Mouse (Mus musculus): ENCODE data around the gene Scamp2. TPM values are rescaled to one million over a fixed set of nuclear protein-coding genes. Genes with fewer than 3 reads are reported as not detected.

Gene Scamp2
- total RNA-seq, 2 experiments from 2014 or later, result 13.1 to 25.4 TPM

DNA sequence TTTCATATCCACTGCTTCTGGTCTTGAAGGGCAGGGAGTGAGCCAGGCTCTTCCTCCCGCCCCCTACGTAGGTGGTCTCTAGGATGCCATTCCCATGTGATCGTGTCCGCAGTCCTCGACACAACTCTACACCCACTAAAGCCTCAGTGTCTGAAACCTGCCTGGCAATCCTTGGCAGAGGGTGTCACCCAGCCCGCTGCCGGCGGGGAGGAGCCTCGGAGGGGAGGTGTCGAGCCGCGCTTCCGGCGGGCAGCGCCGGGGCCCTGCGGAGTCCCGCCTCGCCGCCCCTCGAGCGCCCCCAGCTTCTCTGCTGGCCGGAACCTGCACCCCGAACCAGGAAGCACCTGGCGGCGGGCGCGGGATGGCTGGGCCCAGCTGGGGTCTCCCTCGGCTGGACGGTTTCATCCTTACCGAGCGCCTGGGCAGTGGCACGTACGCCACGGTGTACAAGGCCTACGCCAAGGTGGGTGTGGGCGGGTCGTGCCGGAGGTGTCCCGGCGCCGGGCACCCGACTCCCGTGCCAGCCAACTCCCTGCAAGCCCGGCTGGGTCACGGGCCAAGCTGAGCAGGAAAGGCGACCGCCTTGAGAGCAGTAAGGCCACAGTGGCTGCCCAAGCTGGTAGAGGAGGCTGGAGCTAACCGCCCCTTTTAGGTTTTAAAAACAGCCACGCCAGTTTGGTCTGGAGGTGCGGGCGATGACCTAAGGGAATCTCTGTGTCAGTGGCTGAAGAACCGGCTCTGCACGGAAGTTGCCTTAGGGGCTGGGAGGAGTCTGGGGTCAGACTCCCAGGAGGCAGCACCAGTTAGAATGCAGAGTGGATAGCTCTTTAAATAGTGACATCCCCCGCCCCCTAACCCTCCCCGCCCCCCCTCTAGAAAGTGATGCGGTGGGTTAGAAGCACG, 28.7 kb downstream of the Scamp2 start, which contains the start of gene Ulk3:
Gene Ulk3 (plus strand): TSS at position 229 of the 903 bp plus-strand sequence.
- peak; percentile 90 for ATAC-seq (replicated peaks; ENCODE audit: low FRiP score, poor library complexity, severe bottlenecking)

DNA sequence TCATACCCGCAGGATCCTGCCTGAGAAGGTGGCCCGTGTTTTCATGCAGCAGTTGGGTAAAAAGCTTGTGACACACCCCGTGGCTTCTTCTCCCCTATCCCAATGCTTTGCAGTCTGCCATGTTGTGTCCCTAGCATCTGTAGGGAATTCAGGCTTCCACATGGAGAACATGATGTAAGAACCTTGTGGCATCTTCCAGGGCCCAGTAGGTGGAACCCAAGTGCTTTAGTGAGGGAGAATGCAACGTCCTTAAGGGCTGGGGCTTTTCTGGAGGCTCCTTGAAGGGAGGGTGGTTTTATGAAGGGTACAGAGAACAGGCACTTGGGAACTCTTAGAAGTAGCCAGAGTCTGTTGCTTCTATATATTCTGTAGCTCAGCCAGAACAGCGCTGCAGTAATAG, 30.0 kb downstream of the Scamp2 start:
- ATAC-seq (replicated peaks; ENCODE audit: low FRiP score, poor library complexity, severe bottlenecking), result no peak

DNA sequence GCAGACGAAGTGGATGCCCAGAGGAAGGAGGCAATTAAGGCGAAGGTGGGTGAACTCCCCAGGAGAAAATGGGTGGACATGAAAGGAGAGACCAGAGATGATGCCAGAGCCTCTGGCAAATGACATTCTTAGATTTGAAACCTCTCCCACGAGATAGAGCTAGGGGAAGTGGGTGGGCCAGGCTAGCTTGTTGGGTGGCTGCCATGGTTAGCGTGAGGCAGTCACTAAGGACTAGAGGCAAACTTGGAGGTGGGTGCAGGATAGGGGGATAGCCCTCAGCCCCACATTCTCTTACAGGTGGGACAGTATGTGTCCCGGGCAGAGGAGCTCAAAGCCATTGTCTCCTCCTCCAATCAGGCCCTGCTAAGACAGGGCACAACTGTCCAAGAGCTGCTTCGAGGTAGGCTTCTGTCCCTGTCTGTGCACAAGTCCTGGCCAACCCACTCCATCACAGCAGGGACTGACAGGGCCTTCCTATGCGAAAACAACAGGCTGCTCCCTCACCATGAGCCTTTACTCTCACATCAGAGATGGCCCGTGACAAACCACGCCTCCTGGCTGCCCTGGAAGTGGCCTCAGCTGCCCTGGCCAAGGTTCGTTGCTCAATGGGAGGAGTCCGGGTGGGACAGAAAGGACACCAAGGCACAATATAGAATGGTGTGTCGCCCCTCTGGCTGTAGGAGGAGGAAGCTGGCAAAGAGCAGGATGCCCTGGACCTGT, 32.9 kb downstream of the Scamp2 start:
- no peak for ATAC-seq (replicated peaks; ENCODE audit: low FRiP score, poor library complexity, severe bottlenecking)

DNA sequence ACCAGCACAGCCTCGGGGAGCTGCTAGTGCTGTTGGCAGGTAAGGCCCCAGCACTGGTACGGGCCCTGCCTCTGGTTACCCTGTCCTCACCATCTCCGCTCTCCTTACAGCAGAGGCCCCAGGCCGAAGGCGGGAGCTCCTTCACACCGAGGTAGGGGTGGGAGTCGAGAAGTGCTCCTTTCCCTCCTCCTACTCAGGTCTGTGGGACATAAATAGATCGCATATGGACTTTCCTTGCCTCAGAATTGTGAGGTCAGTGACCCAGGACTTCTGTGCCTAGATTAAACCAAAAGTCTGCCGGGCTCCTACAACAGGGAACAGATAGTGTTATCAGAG, 33.4 kb downstream of the Scamp2 start:
- ATAC-seq (replicated peaks; ENCODE audit: low FRiP score, poor library complexity, severe bottlenecking), result no peak

DNA sequence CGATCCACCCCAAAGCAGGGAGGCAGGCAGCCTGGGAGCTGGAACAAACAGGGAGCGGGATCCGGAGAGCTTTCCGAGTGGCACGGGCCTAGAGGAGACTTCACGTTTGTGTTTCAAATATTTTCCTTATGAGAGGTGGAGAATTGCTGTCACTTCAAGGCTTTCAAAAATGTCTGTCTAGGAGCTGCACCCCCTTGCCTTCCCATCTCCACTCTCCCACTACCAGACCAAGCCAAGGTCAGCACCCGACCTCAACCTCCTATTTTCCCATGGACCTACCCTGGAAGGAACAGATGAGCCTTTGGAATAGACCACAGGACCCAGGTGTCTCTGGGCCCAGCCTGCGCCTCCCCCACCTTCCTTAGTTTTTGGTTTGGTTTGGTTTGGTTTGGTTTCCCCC, 36.5 kb downstream of the Scamp2 start:
- no peak for ATAC-seq (replicated peaks; ENCODE audit: low FRiP score, poor library complexity, severe bottlenecking)

DNA sequence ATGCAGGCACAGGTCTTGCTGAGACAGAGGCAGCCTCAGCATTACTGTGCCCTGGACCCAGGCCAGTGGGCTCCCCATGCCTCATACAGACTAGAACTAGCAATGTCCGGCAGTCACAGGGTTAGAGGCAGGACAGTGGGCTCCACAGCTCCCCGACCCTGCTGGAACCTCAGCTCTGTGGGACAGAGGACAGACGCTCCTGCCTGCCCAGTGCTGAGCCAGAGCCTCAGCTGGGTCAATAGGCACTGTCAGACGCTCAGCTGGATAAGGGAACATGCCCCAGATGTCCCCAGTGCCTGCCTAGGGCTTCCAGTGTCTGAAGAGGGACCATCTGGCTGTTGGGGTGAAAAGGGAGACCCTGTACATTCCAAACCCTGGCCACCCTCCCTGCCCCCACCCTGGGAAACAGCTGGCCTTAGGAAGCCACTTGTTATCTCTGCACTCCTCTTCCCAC, 37.2 kb downstream of the Scamp2 start:
- no peak for ATAC-seq (replicated peaks; ENCODE audit: low FRiP score, poor library complexity, severe bottlenecking)

DNA sequence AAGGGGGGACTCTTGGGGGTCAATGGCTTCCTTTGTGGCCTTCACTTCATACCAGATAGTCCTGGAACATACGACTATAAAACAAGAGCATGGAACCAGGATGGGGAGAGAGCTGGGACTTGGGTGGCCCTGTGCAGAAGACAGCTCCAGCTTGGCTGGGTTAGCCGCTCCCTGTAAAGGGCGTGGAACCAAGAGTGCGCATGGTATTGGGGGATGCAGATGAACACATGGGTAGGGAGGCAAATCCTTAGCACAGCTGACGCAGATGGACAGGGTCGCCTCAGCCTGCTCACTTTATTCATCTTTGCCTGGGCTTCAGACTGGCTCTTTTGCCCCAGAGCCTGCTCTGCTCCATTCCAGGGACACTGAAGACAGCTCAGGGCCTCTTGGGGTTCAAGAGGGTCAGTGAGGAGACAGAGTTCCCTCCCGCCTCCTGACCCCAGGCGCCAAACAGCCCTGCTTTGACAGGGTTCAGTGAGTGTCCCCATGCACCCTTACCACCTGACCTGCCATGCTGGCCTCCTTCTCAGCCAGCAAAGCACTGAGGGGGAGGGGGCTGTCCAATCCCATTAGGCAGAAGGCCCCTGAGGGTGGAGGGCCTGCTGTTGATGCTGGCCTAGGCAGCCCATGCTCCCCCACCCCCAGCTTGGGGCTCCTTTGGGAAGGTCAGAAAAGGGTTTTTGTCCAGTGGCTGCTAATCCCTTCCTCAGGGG, 38.3 kb downstream of the Scamp2 start:
- ATAC-seq (replicated peaks; ENCODE audit: low FRiP score, poor library complexity, severe bottlenecking), result no peak

DNA sequence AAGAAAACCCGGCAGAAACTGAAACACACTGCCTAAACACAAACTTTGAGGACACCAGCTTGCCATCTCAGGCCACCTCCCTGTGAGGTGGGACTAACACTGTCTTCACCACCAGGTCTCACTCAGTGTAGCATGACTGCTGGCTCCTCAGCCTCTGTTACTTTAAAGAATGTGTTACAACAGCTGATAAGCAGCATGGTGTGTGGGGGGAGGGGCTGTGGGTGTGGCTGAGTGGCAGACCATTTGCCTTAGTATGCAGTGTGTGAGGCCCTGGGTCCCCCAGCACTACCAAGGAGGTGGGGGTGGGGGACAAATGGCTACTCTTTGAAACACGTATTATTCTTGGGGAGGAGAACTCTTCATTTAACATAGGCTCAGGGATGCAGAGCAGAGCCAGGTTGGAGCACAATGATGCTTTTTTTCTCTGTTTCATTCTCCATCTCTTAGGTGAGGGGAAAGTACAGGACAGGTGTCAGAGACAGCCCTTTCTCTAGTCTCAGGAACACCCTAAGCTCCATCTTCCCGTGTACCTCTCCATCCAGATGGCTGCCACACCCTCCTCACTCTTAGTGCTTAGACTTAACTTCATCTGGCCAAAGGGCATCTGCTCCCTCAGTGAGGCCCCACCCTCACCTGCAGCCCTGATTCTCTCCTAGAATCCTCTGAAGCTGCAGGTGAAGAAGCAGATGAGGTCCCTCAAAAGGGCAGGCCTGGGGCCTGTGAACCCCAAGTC, 40.0 kb downstream of the Scamp2 start:
- ATAC-seq (replicated peaks; ENCODE audit: low FRiP score, poor library complexity, severe bottlenecking), result no peak

DNA sequence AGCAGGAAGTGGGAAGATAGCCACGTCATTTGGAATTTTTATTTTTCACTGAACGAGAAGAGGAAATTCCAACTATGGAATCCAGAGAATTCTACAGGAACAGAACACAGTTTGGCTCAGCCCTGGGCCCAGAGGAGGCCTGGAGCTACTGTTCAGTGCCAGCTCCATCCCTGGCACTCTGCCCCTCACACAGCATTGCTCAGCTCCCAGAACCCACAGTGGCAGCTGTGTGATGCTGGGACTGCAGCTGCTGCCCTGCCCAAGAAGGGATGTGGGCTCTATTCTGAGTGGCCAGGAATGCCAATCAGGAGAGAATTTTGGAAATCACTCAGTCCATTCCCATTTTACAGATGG, 40.6 kb downstream of the Scamp2 start:
- no peak for ATAC-seq (replicated peaks; ENCODE audit: low FRiP score, poor library complexity, severe bottlenecking)

DNA sequence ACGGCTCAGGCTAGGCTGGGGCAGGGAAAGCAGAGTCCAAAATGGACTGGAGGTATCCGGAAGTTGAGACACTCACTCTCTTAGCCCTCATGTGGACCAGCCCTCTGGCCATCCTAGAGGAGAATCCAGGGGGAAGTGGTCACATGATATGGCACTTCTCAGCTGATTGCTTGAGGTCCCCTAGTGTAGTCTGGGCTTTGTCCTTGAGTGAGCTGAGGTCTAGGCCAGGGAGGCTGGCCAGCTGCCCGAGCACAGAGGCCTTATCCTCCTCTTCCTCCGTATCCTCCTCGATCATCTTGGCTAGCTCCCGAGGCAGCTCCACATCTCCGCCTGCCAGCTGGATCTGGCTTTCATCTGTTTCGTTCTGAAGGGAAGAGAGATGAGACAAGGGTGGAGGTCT, 41.4 kb downstream of the Scamp2 start:
- no peak for ATAC-seq (replicated peaks; ENCODE audit: low FRiP score, poor library complexity, severe bottlenecking)

DNA sequence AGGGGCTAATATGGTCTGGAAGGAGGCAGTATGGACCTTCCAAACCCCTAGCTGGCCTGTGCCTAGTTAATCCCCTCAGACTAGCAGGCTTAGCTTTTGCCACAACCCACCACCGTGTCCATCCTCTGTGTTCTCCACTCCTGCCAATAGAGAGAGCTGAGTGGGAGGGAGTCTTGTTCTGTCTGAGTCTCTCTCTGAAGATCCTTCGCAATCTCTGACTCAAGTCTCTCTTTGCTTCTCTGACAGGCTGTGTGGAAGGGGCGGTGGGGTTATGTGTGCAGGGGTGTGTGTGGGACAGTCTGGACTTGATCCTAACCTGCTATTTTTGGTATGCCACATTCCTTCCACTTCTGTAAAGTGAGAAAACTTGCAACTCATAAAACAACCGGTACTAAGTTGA, 44.1 kb downstream of the Scamp2 start:
- no peak for ATAC-seq (replicated peaks; ENCODE audit: low FRiP score, poor library complexity, severe bottlenecking)

DNA sequence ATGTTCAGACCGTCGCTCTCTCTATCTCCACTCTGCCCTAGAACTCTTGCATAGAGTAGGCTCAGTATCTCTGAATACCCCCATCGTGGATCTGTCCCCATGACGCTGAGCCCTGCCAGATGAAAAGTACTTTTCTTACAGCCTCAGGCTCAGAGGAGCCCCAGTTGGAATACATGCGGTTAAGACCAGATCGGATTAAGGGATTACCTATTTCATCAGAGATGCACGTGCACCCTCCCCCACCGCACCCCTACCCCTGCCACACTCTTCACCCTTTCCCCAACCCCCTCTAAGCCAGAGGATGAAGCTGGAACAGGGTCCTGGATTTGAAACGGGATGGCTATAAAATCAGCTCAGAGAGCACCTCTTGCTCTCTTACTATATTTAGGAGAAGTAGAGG, 44.8 kb downstream of the Scamp2 start:
- no peak for ATAC-seq (replicated peaks; ENCODE audit: low FRiP score, poor library complexity, severe bottlenecking)

DNA sequence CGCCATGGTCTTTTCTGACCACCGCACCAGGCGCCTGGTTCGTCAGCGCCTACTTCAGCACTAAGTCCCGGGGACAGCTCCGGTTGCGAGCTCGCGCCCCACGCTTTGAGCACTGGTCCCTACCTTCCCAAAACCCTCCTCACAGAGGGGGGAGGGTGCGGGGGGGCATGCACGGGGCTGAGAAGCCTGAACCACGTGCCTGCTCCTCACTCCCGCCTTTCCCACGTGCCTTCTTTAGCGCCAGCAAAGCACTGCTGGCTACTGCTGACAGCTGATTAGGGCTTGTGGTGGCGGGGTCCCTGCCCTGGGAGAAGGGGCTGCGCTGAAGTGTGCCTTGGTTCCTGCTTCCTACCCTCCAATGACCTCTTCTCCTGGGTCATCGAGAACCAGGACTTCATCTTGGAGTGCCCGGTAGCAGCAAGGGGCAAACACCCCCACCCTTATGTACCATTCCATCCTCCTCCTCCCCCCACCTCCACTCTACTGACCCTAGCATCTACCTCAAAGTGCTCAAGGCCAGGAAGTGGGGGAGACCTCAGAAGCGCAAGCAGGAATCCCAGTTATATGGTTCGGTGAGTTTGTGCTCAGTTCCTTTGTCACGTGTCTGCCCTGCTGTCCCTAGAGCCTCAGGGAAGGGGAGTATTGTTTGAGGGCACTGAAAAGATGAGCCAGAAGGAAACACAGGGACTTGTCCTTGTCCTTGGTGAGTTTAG, 45.6 kb downstream of the Scamp2 start, which contains the start of gene Cplx3:
Gene Cplx3 (minus strand): TSS at position 143 of the 713 bp plus-strand sequence.
- no peak for ATAC-seq (replicated peaks; ENCODE audit: low FRiP score, poor library complexity, severe bottlenecking)

DNA sequence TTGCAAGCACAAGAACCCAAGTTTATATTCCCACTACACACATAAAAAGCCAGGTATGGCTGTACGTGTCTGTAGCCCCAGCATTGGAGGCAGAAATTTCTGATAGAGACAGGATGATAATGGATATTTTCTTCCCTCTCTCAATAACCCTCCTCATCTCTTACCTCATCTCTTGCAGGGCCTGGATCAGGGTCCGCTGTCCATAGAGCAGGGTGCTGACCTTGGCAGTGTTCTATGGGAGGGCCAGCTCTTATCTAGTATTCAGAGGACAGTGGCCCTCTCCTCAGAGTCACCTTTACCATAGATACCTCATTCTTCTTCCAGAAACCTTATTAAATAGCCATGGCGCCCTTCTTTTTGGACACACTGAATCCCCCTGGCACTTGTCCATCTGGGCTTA, 49.1 kb downstream of the Scamp2 start:
- ATAC-seq (replicated peaks; ENCODE audit: low FRiP score, poor library complexity, severe bottlenecking), result no peak

DNA sequence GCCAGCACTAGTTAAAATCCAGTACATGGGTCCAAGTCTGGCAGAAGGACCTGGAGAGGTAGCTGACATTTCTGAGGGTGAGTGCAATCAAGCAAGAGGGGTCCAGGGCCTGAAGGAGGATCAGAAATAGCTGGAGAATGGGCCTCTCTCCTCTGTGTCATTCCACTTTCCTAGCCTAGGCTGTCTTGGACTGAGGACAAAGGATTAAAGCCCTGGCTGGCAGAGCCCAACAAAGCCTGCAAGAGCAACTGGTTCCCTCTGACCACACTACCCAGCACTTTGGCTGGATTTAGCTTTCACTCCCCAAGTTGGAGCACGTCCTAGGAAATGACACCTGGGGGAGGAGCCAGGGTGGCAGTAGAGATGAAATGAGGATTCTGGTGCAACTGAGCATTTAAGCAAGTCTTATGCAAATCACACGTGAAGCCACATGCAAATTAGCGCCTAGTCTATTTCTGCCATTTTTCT, 49.6 kb downstream of the Scamp2 start:
- no peak for ATAC-seq (replicated peaks; ENCODE audit: low FRiP score, poor library complexity, severe bottlenecking)

DNA sequence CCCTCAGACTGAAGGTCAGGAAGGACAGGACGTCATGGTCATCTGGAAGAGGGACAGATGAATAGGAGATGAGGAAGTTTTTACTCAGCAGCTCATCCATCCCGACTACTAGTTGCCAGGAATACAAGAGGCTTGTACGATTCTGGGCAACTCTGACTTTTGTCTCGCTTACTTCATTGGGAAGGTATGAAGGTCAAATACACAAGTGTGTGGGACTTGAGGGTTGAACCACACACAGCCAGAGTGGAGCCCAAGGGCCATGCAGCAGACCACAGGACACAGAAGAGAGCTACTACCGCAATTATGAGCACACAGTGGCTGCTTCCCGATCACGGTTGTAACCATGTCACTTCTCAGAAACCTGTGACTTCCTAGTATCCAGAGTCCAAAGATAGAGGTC, 51.8 kb downstream of the Scamp2 start:
- ATAC-seq (replicated peaks; ENCODE audit: low FRiP score, poor library complexity, severe bottlenecking), result no peak

DNA sequence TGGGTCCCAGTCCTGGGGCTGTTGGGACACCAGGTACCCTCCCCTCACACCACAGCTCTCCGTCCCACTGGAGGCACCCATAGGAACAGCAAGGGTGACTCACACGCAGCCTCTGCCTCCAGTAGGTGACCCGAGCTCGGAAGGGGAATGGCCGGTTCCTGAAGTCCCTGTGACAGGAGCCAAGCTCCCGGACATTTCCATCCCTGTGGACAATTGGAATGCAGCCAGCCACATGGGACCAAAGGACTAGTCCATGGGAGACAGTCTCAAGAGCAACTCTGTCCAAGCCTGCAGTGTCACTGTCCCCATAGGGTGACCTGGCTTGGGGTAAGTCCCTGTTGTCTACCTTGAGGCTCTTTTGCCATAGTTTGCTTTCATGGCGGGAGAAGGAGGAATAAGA, 53.2 kb downstream of the Scamp2 start:
- ATAC-seq (replicated peaks; ENCODE audit: low FRiP score, poor library complexity, severe bottlenecking), result no peak

DNA sequence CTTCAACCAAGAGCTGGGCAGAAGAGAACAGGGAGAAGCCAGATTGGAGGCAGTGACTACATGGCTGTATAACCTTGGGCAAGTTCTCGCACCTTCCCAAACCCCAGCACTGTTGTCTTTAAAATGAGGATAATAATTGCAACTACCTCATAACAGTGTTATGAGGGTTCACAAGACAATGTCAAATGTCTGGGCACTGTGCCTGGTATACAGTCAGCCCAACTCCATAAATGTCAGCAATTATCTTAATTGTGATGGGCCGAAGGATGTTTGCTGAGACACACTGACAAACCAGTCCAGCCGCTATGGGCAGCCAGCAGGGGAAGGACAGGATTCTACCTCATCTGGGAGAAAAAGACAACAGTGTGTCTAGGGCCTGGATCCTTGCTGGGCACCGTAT, 54.0 kb downstream of the Scamp2 start:
- ATAC-seq (replicated peaks; ENCODE audit: low FRiP score, poor library complexity, severe bottlenecking), result no peak

DNA sequence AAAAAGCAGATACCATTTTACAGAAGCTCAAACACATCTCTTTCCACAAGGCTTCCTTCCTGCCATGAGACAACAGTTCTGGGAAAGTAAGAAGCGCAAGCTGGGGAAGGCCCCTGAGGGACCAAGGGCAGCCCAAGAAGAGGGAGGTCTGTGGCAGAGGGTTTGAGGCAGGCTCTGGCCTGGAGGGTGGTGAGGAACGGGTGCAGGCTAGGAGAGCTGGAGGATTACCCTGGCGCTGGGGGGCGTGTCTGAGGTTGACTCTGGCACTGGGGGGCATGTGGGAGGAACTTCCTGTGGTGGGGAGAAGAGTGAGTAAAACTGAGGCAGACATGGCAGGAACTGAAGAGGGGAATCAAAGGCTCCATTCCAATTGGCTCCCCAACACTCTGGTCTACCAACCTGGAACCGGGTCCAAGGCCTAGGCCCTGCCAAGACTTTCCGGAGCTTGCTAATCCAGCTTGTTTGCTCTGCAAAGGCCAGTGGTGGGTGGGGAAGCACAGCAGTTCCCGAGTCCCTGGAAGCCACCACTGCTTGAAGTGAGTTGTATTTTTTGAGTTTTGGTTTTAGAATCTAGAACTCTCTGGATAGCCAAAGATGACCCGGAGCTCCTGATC, 56.9 kb downstream of the Scamp2 start:
- ATAC-seq (replicated peaks; ENCODE audit: low FRiP score, poor library complexity, severe bottlenecking), result no peak

Data from erythroblast, adult 5-6 weeks (primary cell).